ENCODE assay signal across 16 mouse cellular contexts in genomic region chr4:151195126-151195525, GRCm38 (mm10).
DNase-seq lines count a peak whose midpoint lies in the region; ATAC-seq and TF ChIP-seq lines count a peak whose summit lies in the region.
"Had no signal": no experiment of that assay in that cellular context is flagged by ENCODE, and none has a peak within 500 bp of the region (broad histone marks: within the 10 kb centered on the region; RNA-seq: fewer than 3 reads in every experiment).

No protein-coding gene starts in this region.

- peak overlapping the region; percentile 60 for H3K27ac ChIP-seq in heart, adult 2 months
- no peak overlapping the region for H3K27ac ChIP-seq in kidney, postnatal 0 days
- H3K27ac ChIP-seq in kidney, embryonic 16.5 days (ENCODE audit: low read length), result no peak overlapping the region
- peak overlapping the region; percentile 36; the same call in 1 of the 2 replicates for H3K27ac ChIP-seq in hindbrain, embryonic 14.5 days
- H3K27ac ChIP-seq in neural tube, embryonic 14.5 days (ENCODE audit: low read depth, low read length), result peak overlapping the region; percentile 31; the same call in 1 of the 2 replicates
- H3K27ac ChIP-seq: embryonic facial prominence, embryonic 13.5 days; liver, embryonic 12.5 days; lung, embryonic 15.5 days had no signal

- H3K4me2 ChIP-seq in kidney, postnatal 0 days (ENCODE audit: low read length), result no peak overlapping the region
- no peak overlapping the region for H3K4me2 ChIP-seq in kidney, embryonic 16.5 days (replicated peaks; ENCODE audit: low read depth, low read length)
- no peak overlapping the region for H3K4me2 ChIP-seq in hindbrain, embryonic 14.5 days (replicated peaks)
- H3K4me2 ChIP-seq in neural tube, embryonic 14.5 days (ENCODE audit: low read depth, low read length), result no peak overlapping the region
- H3K4me2 ChIP-seq: embryonic facial prominence, embryonic 13.5 days; liver, embryonic 12.5 days; lung, embryonic 15.5 days had no signal

- H3K27me3 ChIP-seq in heart, adult 2 months (ENCODE audit: control insufficient read depth, insufficient read depth, low read length), result no peaks in the 10 kb centered on the region
- H3K27me3 ChIP-seq in kidney, postnatal 0 days (ENCODE audit: insufficient read depth, low read length), result 0 out of 2 replicates have a peak, but pooled peaks cover 4% of the 10 kb centered on the region
- H3K27me3 ChIP-seq in kidney, embryonic 16.5 days (ENCODE audit: insufficient read depth, low read length), result no peaks in the 10 kb centered on the region
- H3K27me3 ChIP-seq in hindbrain, embryonic 14.5 days (ENCODE audit: control insufficient read depth, insufficient read depth, low read length), result no peaks in the 10 kb centered on the region
- H3K27me3 ChIP-seq in neural tube, embryonic 14.5 days (ENCODE audit: control insufficient read depth, insufficient read depth, low read length), result no peaks in the 10 kb centered on the region
- H3K27me3 ChIP-seq: liver, embryonic 12.5 days; lung, embryonic 15.5 days had no signal

- H3K79me2 ChIP-seq in heart, adult 2 months (replicated peaks; ENCODE audit: control insufficient read depth, insufficient read depth, low read length), result no peaks in the 10 kb centered on the region

- TF ChIP-seq POLR2A in heart, adult 2 months (IDR thresholded peaks at IDR 0.05; ENCODE audit: insufficient read depth, low read depth, low read length), result no peak

- H3K36me3 ChIP-seq in heart, adult 2 months (ENCODE audit: control insufficient read depth, insufficient read depth, low read length), result no peaks in the 10 kb centered on the region
- H3K36me3 ChIP-seq in kidney, postnatal 0 days (ENCODE audit: insufficient read depth, low read length), result no peaks in the 10 kb centered on the region
- H3K36me3 ChIP-seq in kidney, embryonic 16.5 days (ENCODE audit: insufficient read depth, low read length), result no peaks in the 10 kb centered on the region
- no peaks in the 10 kb centered on the region for H3K36me3 ChIP-seq in hindbrain, embryonic 14.5 days (replicated peaks; ENCODE audit: control insufficient read depth, insufficient read depth)
- no peaks in the 10 kb centered on the region for H3K36me3 ChIP-seq in neural tube, embryonic 14.5 days (ENCODE audit: control insufficient read depth, insufficient read depth, low read length)
- H3K36me3 ChIP-seq: embryonic facial prominence, embryonic 13.5 days; liver, embryonic 12.5 days; lung, embryonic 15.5 days had no signal

- DNase-seq in heart, adult 2 months, result no peak
- no peak for DNase-seq in heart, postnatal 10 days
- peak; percentile 46 for DNase-seq in kidney, postnatal 0 days (ENCODE audit: low spot score)
- no peak for DNase-seq in hindbrain, embryonic 14.5 days (ENCODE audit: low spot score)
- no peak for DNase-seq in Muller cell, postnatal 12 days (ENCODE audit: inconsistent ontology term)
- no peak for DNase-seq in layer of hippocampus, postnatal 10 days (ENCODE audit: low spot score in 2 of 2)
- DNase-seq: cerebellum, adult 11 months; kidney, postnatal 36 days; left cerebral cortex, postnatal 4 days had no signal

- intact Hi-C loops in heart, adult 2 months (cut with DNase I), result loop anchor here (5.0 kb wide), 1 partner anchor 42 kb away; no protein-coding TSS in a partner anchor
- intact Hi-C loops in heart, postnatal 10 days (cut with DNase I), result no loop called here

- peaks cover 1% of the 10 kb centered on the region; the same call in 1 of the 2 replicates for H3K4me1 ChIP-seq in heart, adult 2 months (ENCODE audit: control insufficient read depth, insufficient read depth, low read length)
- no peaks in the 10 kb centered on the region for H3K4me1 ChIP-seq in kidney, postnatal 0 days (replicated peaks; ENCODE audit: insufficient read depth, low read length)
- H3K4me1 ChIP-seq in kidney, embryonic 16.5 days (ENCODE audit: insufficient read depth, low read length), result 0 out of 2 replicates have a peak, but pooled peaks cover 5% of the 10 kb centered on the region
- H3K4me1 ChIP-seq in hindbrain, embryonic 14.5 days (replicated peaks; ENCODE audit: control insufficient read depth, insufficient read depth, low read length), result peaks cover 24% of the 10 kb centered on the region
- H3K4me1 ChIP-seq in neural tube, embryonic 14.5 days (ENCODE audit: control insufficient read depth, insufficient read depth, low read length), result 0 out of 2 replicates have a peak, but pooled peaks cover 7% of the 10 kb centered on the region
- H3K4me1 ChIP-seq: embryonic facial prominence, embryonic 13.5 days; liver, embryonic 12.5 days; lung, embryonic 15.5 days had no signal

- H3K9me3 ChIP-seq in kidney, postnatal 0 days (replicated peaks; ENCODE audit: low read length), result no peaks in the 10 kb centered on the region
- H3K9me3 ChIP-seq in kidney, embryonic 16.5 days (ENCODE audit: low read length), result no peaks in the 10 kb centered on the region
- H3K9me3 ChIP-seq in hindbrain, embryonic 14.5 days (ENCODE audit: control insufficient read depth, low read length), result no peaks in the 10 kb centered on the region
- no peaks in the 10 kb centered on the region for H3K9me3 ChIP-seq in neural tube, embryonic 14.5 days (ENCODE audit: control insufficient read depth, low read length)
- H3K9me3 ChIP-seq: embryonic facial prominence, embryonic 13.5 days; liver, embryonic 12.5 days; lung, embryonic 15.5 days had no signal

- WGBS in heart, adult 2 months, result 68% methylated on average over 10 of the region's 10 CpGs
- WGBS in kidney, postnatal 0 days, result 28% methylated on average over 10 of the region's 10 CpGs
- 19% methylated on average over 10 of the region's 10 CpGs for WGBS in kidney, embryonic 16.5 days
- 36% methylated on average over 10 of the region's 10 CpGs for WGBS in hindbrain, embryonic 14.5 days
- WGBS in neural tube, embryonic 14.5 days, result 39% methylated on average over 10 of the region's 10 CpGs

- no peak for TF ChIP-seq CTCF in heart, adult 2 months (IDR thresholded peaks at IDR 0.05)
- no peak for TF ChIP-seq CTCF in kidney, postnatal 0 days (IDR thresholded peaks at IDR 0.05; ENCODE audit: low read depth)

- TF ChIP-seq EP300 in heart, adult 2 months (IDR thresholded peaks at IDR 0.05; ENCODE audit: insufficient read depth, low read depth, low read length), result no peak

- H3K9ac ChIP-seq in heart, adult 2 months (ENCODE audit: low read depth, low read length), result no peak overlapping the region
- H3K9ac ChIP-seq in kidney, postnatal 0 days (ENCODE audit: low read depth, low read length), result no peak overlapping the region
- H3K9ac ChIP-seq in kidney, embryonic 16.5 days (replicated peaks; ENCODE audit: low read length), result no peak overlapping the region
- no peak overlapping the region for H3K9ac ChIP-seq in hindbrain, embryonic 14.5 days
- H3K9ac ChIP-seq in neural tube, embryonic 14.5 days (replicated peaks; ENCODE audit: low read depth, low read length), result no peak overlapping the region
- H3K9ac ChIP-seq: embryonic facial prominence, embryonic 13.5 days; liver, embryonic 12.5 days; lung, embryonic 15.5 days had no signal

- ATAC-seq in kidney, postnatal 0 days (replicated peaks; ENCODE audit: low FRiP score, low read depth), result no peak
- no peak for ATAC-seq in kidney, embryonic 16.5 days (ENCODE audit: low FRiP score, low TSS enrichment)
- ATAC-seq in hindbrain, embryonic 14.5 days (ENCODE audit: low FRiP score), result no peak
- no peak for ATAC-seq in neural tube, embryonic 14.5 days (ENCODE audit: low read depth)
- ATAC-seq: intestine, embryonic 16.5 days; liver, embryonic 12.5 days had no signal

- no peak overlapping the region for H3K4me3 ChIP-seq in heart, adult 2 months
- no peak overlapping the region for H3K4me3 ChIP-seq in kidney, postnatal 0 days (replicated peaks; ENCODE audit: low read depth, low read length)
- H3K4me3 ChIP-seq in kidney, embryonic 16.5 days (ENCODE audit: low read length), result no peak overlapping the region
- no peak overlapping the region for H3K4me3 ChIP-seq in hindbrain, embryonic 14.5 days (replicated peaks; ENCODE audit: low read length)
- no peak overlapping the region for H3K4me3 ChIP-seq in neural tube, embryonic 14.5 days (ENCODE audit: low read depth, low read length)
- H3K4me3 ChIP-seq: embryonic facial prominence, embryonic 13.5 days; liver, embryonic 12.5 days; lung, embryonic 15.5 days; myocyte had no signal

Comparison
In these comparisons a context has a peak if more than half of its experiments do, and no peak if none do; other contexts are left out.
1. H3K27ac ChIP-seq: peak in heart, adult 2 months (single experiment), hindbrain, embryonic 14.5 days (single experiment) and neural tube, embryonic 14.5 days (single experiment); none in kidney, postnatal 0 days (single experiment) and kidney, embryonic 16.5 days (single experiment).